Mouse (Mus musculus) left cerebral cortex, postnatal 10 days (tissue): ENCODE results near the gene Flt1. TPM values are rescaled to one million over a fixed set of nuclear protein-coding genes. Genes with fewer than 3 reads are reported as not detected.
"Not testable (repeated sequence)": the region's sequence is repeated elsewhere in the genome, so short reads cannot be mapped to it uniquely, and the experiment has no call there.

ENCODE experiments used
- DNase-seq, 2 experiments: peaks; one replicate each; pipeline ENCODE4 v3.0.0; 2021 to 2022; ENCODE audit warnings: low spot score in 2 of 2, mixed read lengths in 1 of 2; ENCODE audit errors: extremely low spot score in 1 of 2
- intact Hi-C: fragments of 180-260 bp; cut with DNase I; formaldehyde crosslinking; loops from one replicate; pipeline ENCODE4 v1.15.1; 2025
- total RNA-seq, 2 experiments: library from RNA; stranded (reverse); gene quantifications; 2 replicates each; pipeline ENCODE4 v1.2.3; 2021

Gene Flt1
- total RNA-seq, 2 experiments from 2014 or later = 23.5 to 24.7 TPM

GRCm38 (mm10) chr5:147579691-147580090 lies 146.1 kb downstream of the Flt1 start:
- no peak for DNase-seq
- intact Hi-C loops = loop anchor here (5.0 kb wide), 1 partner anchor 268 kb away; no protein-coding TSS in a partner anchor

GRCm38 (mm10) chr5:147579148-147579547 lies 146.7 kb downstream of the Flt1 start:
- no peak for DNase-seq
- intact Hi-C loops = no loop called here

GRCm38 (mm10) chr5:147577003-147577402 lies 148.8 kb downstream of the Flt1 start:
- DNase-seq = no peak
- intact Hi-C loops = no loop called here

GRCm38 (mm10) chr5:147574517-147574916 lies 151.3 kb downstream of the Flt1 start:
- intact Hi-C loops = no loop called here

GRCm38 (mm10) chr5:147573555-147573954 lies 152.3 kb downstream of the Flt1 start:
- intact Hi-C loops = no loop called here

More at GRCm38 (mm10) chr5:147574517-147574916, 151.3 kb downstream of the Flt1 start:
- no peak for DNase-seq

GRCm38 (mm10) chr5:147572695-147573094 lies 153.1 kb downstream of the Flt1 start:
- no peak for DNase-seq
- intact Hi-C loops = no loop called here

More at GRCm38 (mm10) chr5:147573555-147573954, 152.3 kb downstream of the Flt1 start:
- DNase-seq = no peak

- DNase-seq = no peak
- intact Hi-C loops = no loop called here
Measured at GRCm38 (mm10) chr5:147566335-147566734, 159.5 kb downstream of the Flt1 start.

- no peak for DNase-seq
- intact Hi-C loops = no loop called here
Measured at GRCm38 (mm10) chr5:147565444-147565843, 160.4 kb downstream of the Flt1 start.

GRCm38 (mm10) chr5:147564140-147564590 lies 161.6 kb downstream of the Flt1 start:
- DNase-seq = no peak
- intact Hi-C loops = no loop called here

- intact Hi-C loops = no loop called here
- no peak for DNase-seq
Measured at GRCm38 (mm10) chr5:147563511-147564139, 162.2 kb downstream of the Flt1 start.

- intact Hi-C loops, DNase-seq: not testable (repeated sequence)
Measured at GRCm38 (mm10) chr5:147557641-147558040, 168.2 kb downstream of the Flt1 start.

GRCm38 (mm10) chr5:147551879-147552627 lies 173.8 kb downstream of the Flt1 start:
- DNase-seq = no peak
- intact Hi-C loops = no loop called here

- intact Hi-C loops = no loop called here
- DNase-seq = no peak
Measured at GRCm38 (mm10) chr5:147549016-147549755, 176.6 kb downstream of the Flt1 start.

- intact Hi-C loops = no loop called here
- no peak for DNase-seq
Measured at GRCm38 (mm10) chr5:147545731-147546241, 180.0 kb downstream of the Flt1 start.

- no peak for DNase-seq
Measured at GRCm38 (mm10) chr5:147542291-147542690, 183.5 kb downstream of the Flt1 start.

GRCm38 (mm10) chr5:147539815-147540214 lies 186.0 kb downstream of the Flt1 start:
- DNase-seq = no peak
- intact Hi-C loops = loop anchor here (10.0 kb wide), 1 partner anchor 115 kb away; no protein-coding TSS in a partner anchor

More at GRCm38 (mm10) chr5:147542291-147542690, 183.5 kb downstream of the Flt1 start:
- intact Hi-C loops = no loop called here

- no peak for DNase-seq
- intact Hi-C loops = loop anchor here (10.0 kb wide), 1 partner anchor 115 kb away; no protein-coding TSS in a partner anchor
Measured at GRCm38 (mm10) chr5:147539409-147539808, 186.4 kb downstream of the Flt1 start.

- intact Hi-C loops = loop anchor here (10.0 kb wide), 1 partner anchor 107 kb away; no protein-coding TSS in a partner anchor
- DNase-seq = no peak
Measured at GRCm38 (mm10) chr5:147532031-147532430, 193.8 kb downstream of the Flt1 start.

GRCm38 (mm10) chr5:147527788-147528187 lies 198.0 kb downstream of the Flt1 start:
- intact Hi-C loops = no loop called here

More at GRCm38 (mm10) chr5:147527788-147528187, 198.0 kb downstream of the Flt1 start:
- no peak for DNase-seq
